Mouse (Mus musculus): ENCODE results near the gene Crcp. TPM values are rescaled to one million over a fixed set of nuclear protein-coding genes. Genes with fewer than 3 reads are reported as not detected.

The Crcp gene
- polyA plus RNA-seq, 1 experiment = 25.7 TPM

GRCm38 (mm10) chr5:130021361-130021966 is 7.6 kb upstream of the Crcp start:
- no peaks in the 10 kb centered on the region for H3K36me3 ChIP-seq (ENCODE audit: control insufficient read depth, insufficient read depth, low read length, poor library complexity, severe bottlenecking)
- H3K9me3 ChIP-seq (replicated peaks; ENCODE audit: control insufficient read depth, insufficient read depth, low read length, poor library complexity, severe bottlenecking) = no peaks in the 10 kb centered on the region
- H3K27ac ChIP-seq (ENCODE audit: insufficient read depth, low read length) = no peak overlapping the region
- H3K27me3 ChIP-seq (ENCODE audit: control insufficient read depth, insufficient read depth, low read length, poor library complexity, severe bottlenecking) = no peaks in the 10 kb centered on the region
- no peak overlapping the region for H3K9ac ChIP-seq (ENCODE audit: low read depth, poor library complexity, severe bottlenecking)
- H3K4me3 ChIP-seq (ENCODE audit: low read depth, low read length) = no peak overlapping the region
- TF ChIP-seq CTCF (IDR thresholded peaks at IDR 0.05; ENCODE audit: low read depth, low read length) (no peak), POLR2A (IDR thresholded peaks at IDR 0.05; ENCODE audit: insufficient read depth, low read length) (no peak), EP300 (IDR thresholded peaks at IDR 0.05; ENCODE audit: insufficient read depth, low read depth, low read length) (no peak)
- no peaks in the 10 kb centered on the region for H3K4me1 ChIP-seq (ENCODE audit: control insufficient read depth, insufficient read depth, low read length)

GRCm38 (mm10) chr5:130022366-130022765 is 6.7 kb upstream of the Crcp start:
- Histone ChIP-seq H3K27ac (ENCODE audit: insufficient read depth, low read length) (no peak overlapping the region), H3K27me3 (ENCODE audit: control insufficient read depth, insufficient read depth, low read length, poor library complexity, severe bottlenecking) (no peaks in the 10 kb centered on the region), H3K9me3 (replicated peaks; ENCODE audit: control insufficient read depth, insufficient read depth, low read length, poor library complexity, severe bottlenecking) (no peaks in the 10 kb centered on the region), H3K4me3 (ENCODE audit: low read depth, low read length) (no peak overlapping the region), H3K4me1 (ENCODE audit: control insufficient read depth, insufficient read depth, low read length) (no peaks in the 10 kb centered on the region), H3K36me3 (ENCODE audit: control insufficient read depth, insufficient read depth, low read length, poor library complexity, severe bottlenecking) (no peaks in the 10 kb centered on the region), H3K9ac (ENCODE audit: low read depth, poor library complexity, severe bottlenecking) (no peak overlapping the region)
- TF ChIP-seq POLR2A (IDR thresholded peaks at IDR 0.05; ENCODE audit: insufficient read depth, low read length) (no peak), CTCF (IDR thresholded peaks at IDR 0.05; ENCODE audit: low read depth, low read length) (no peak), EP300 (IDR thresholded peaks at IDR 0.05; ENCODE audit: insufficient read depth, low read depth, low read length) (no peak)

GRCm38 (mm10) chr5:130023067-130023766 is 5.9 kb upstream of the Crcp start:
- H3K27me3 ChIP-seq (ENCODE audit: control insufficient read depth, insufficient read depth, low read length, poor library complexity, severe bottlenecking) = no peaks in the 10 kb centered on the region
- no peak overlapping the region for H3K4me3 ChIP-seq (ENCODE audit: low read depth, low read length)
- no peaks in the 10 kb centered on the region for H3K4me1 ChIP-seq (ENCODE audit: control insufficient read depth, insufficient read depth, low read length)
- no peaks in the 10 kb centered on the region for H3K9me3 ChIP-seq (replicated peaks; ENCODE audit: control insufficient read depth, insufficient read depth, low read length, poor library complexity, severe bottlenecking)
- no peak for TF ChIP-seq EP300 (IDR thresholded peaks at IDR 0.05; ENCODE audit: insufficient read depth, low read depth, low read length)
- TF ChIP-seq CTCF (IDR thresholded peaks at IDR 0.05; ENCODE audit: low read depth, low read length) = no peak
- no peak for TF ChIP-seq POLR2A (IDR thresholded peaks at IDR 0.05; ENCODE audit: insufficient read depth, low read length)
- H3K27ac ChIP-seq (ENCODE audit: insufficient read depth, low read length) = no peak overlapping the region
- H3K36me3 ChIP-seq (ENCODE audit: control insufficient read depth, insufficient read depth, low read length, poor library complexity, severe bottlenecking) = no peaks in the 10 kb centered on the region
- H3K9ac ChIP-seq (ENCODE audit: low read depth, poor library complexity, severe bottlenecking) = peak overlapping the region; percentile 48; the same call in 1 of the 2 replicates

- peak overlapping the region; percentile 90 for H3K4me3 ChIP-seq (ENCODE audit: low read depth, low read length)
- no peaks in the 10 kb centered on the region for H3K27me3 ChIP-seq (ENCODE audit: control insufficient read depth, insufficient read depth, low read length, poor library complexity, severe bottlenecking)
- TF ChIP-seq POLR2A (IDR thresholded peaks at IDR 0.05; ENCODE audit: insufficient read depth, low read length) (peak; percentile 55), CTCF (IDR thresholded peaks at IDR 0.05; ENCODE audit: low read depth, low read length) (peak; percentile 82), EP300 (IDR thresholded peaks at IDR 0.05; ENCODE audit: insufficient read depth, low read depth, low read length) (no peak)
- H3K27ac ChIP-seq (ENCODE audit: insufficient read depth, low read length) = no peak overlapping the region
- peak overlapping the region; percentile 48 for H3K9ac ChIP-seq (ENCODE audit: low read depth, poor library complexity, severe bottlenecking)
- no peaks in the 10 kb centered on the region for H3K36me3 ChIP-seq (ENCODE audit: control insufficient read depth, insufficient read depth, low read length, poor library complexity, severe bottlenecking)
- no peaks in the 10 kb centered on the region for H3K9me3 ChIP-seq (replicated peaks; ENCODE audit: control insufficient read depth, insufficient read depth, low read length, poor library complexity, severe bottlenecking)
- H3K4me1 ChIP-seq (ENCODE audit: control insufficient read depth, insufficient read depth, low read length) = no peaks in the 10 kb centered on the region
Observed at GRCm38 (mm10) chr5:130023767-130024539, 5.1 kb upstream of the Crcp start.

GRCm38 (mm10) chr5:130027134-130027533 is 2.0 kb upstream of the Crcp start:
- Histone ChIP-seq H3K4me1 (ENCODE audit: control insufficient read depth, insufficient read depth, low read length) (no peaks in the 10 kb centered on the region), H3K27ac (ENCODE audit: insufficient read depth, low read length) (no peak overlapping the region), H3K9ac (ENCODE audit: low read depth, poor library complexity, severe bottlenecking) (no peak overlapping the region), H3K27me3 (ENCODE audit: control insufficient read depth, insufficient read depth, low read length, poor library complexity, severe bottlenecking) (no peaks in the 10 kb centered on the region), H3K4me3 (ENCODE audit: low read depth, low read length) (no peak overlapping the region), H3K36me3 (ENCODE audit: control insufficient read depth, insufficient read depth, low read length, poor library complexity, severe bottlenecking) (no peaks in the 10 kb centered on the region), H3K9me3 (replicated peaks; ENCODE audit: control insufficient read depth, insufficient read depth, low read length, poor library complexity, severe bottlenecking) (no peaks in the 10 kb centered on the region)
- TF ChIP-seq POLR2A (IDR thresholded peaks at IDR 0.05; ENCODE audit: insufficient read depth, low read length) = no peak
- no peak for TF ChIP-seq EP300 (IDR thresholded peaks at IDR 0.05; ENCODE audit: insufficient read depth, low read depth, low read length)
- no peak for TF ChIP-seq CTCF (IDR thresholded peaks at IDR 0.05; ENCODE audit: low read depth, low read length)
